Mouse (Mus musculus) liver, embryonic 11.5 days (tissue): ENCODE data around the gene Plcl2. TPM values are rescaled to one million over a fixed set of nuclear protein-coding genes. Genes with fewer than 3 reads are reported as not detected.
"Not testable (repeated sequence)": the region's sequence is repeated elsewhere in the genome, so short reads cannot be mapped to it uniquely, and the experiment has no call there.

ENCODE experiments used
- ATAC-seq: fragments of 200-750 bp; cut with Nextera tagmentation; replicated peaks from 2 replicates; pipeline ENCODE4 v1.8.0; 2017; ENCODE audit warnings: moderate number of reproducible peaks, mild to moderate bottlenecking, moderate TSS enrichment, moderate library complexity; ENCODE audit not compliant: low FRiP score
- DNase-seq: peaks from one replicate; pipeline ENCODE4 v3.0.0-alpha.2; 2017; ENCODE audit warnings: low spot score
- H3K27ac ChIP-seq: fragments of 300-500 bp; sonication (generic); 2 replicates; pipeline ENCODE4 v1.5.1; 2014; ENCODE audit warnings: mild to moderate bottlenecking, low read depth, low read length, control low read depth
- H3K27me3 ChIP-seq: fragments of 300-500 bp; sonication (generic); replicated peaks from 2 replicates; pipeline ENCODE4 v1.6.1; 2014; ENCODE audit warnings: low read length, mixed read lengths; ENCODE audit not compliant: control insufficient read depth, insufficient read depth
- H3K36me3 ChIP-seq: fragments of 300-500 bp; sonication (generic); 2 replicates; pipeline ENCODE4 v1.6.1; 2014; ENCODE audit warnings: mild to moderate bottlenecking, low read length, moderate library complexity, mixed read lengths; ENCODE audit not compliant: control insufficient read depth, insufficient read depth
- H3K4me1 ChIP-seq: fragments of 300-500 bp; sonication (generic); replicated peaks from 2 replicates; pipeline ENCODE4 v1.6.1; 2014; ENCODE audit warnings: low read length, mixed read lengths; ENCODE audit not compliant: control insufficient read depth, insufficient read depth
- H3K4me2 ChIP-seq: fragments of 300-500 bp; sonication (generic); 2 replicates; pipeline ENCODE4 v1.6.1; 2014; ENCODE audit warnings: mild to moderate bottlenecking, control low read depth, moderate library complexity
- H3K4me3 ChIP-seq: fragments of 300-500 bp; sonication (generic); 2 replicates; pipeline ENCODE4 v1.5.1; 2014; ENCODE audit warnings: low read depth, low read length, control low read depth
- H3K9ac ChIP-seq: fragments of 300-500 bp; sonication (generic); 2 replicates; pipeline ENCODE4 v1.6.1; 2014; ENCODE audit warnings: low read depth, low read length, control low read depth
- H3K9me3 ChIP-seq: fragments of 300-500 bp; sonication (generic); 2 replicates; pipeline ENCODE4 v1.6.1; 2016; ENCODE audit warnings: low read length, inconsistent platforms, mixed read lengths; ENCODE audit not compliant: control insufficient read depth
- WGBS: fragments of 180-500 bp; shearing (Covaris S2); extraction: QIAGEN DNeasy Blood & Tissue Kit; methylation state at CpG from one replicate; pipeline ENCODE4 v1.1.7; 2014; 5-methylcytosine and 5-hydroxymethylcytosine counted together
- polyA plus RNA-seq: library from polyadenylated mRNA; unstranded; fragments of >200 nt; fragmentation: Nextera tagmentation; extraction: Ambion mirVana; gene quantifications from 2 replicates; pipeline ENCODE4 v1.2.1, GENCODE M21; 2014

Plcl2 gene
- polyA plus RNA-seq, 1 experiment from 2014 or later = 3.4 TPM

DNA sequence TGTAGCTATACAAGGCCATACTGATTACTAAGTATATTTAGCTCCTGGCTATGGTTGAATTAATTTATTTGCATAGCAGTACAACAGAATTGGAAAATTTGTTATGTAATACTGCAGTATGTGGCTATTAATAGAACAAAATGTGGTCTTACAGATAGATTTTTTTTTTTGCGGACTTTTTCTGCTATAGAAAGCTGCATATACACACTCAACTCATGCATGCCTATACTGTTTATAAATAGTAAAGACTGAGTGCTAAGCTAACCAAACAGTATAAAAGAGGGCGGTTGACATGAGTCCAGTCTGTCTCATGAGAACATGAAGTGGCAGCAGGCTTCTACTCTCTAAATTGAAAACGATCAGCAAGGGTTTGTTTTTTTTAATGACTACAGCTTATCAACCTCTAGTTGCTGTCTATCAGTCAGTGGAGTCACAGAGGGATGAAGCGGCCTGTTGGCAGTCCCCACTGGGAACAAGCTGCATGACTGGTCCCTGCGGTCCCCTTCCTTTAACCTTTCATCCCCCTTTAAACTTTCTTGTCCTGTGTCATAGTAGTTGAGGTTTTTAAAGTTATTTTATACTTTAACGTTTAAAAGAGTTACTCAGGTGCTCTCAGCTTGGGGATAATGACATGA is 8.7 kb downstream of the Plcl2 start:
- Histone ChIP-seq H3K9ac (no peak overlapping the region), H3K27me3 (no peaks in the 10 kb centered on the region), H3K4me2 (no peak overlapping the region), H3K9me3 (no peaks in the 10 kb centered on the region), H3K4me3 (no peak overlapping the region), H3K4me1 (0 out of 2 replicates have a peak, but pooled peaks cover 2% of the 10 kb centered on the region), H3K36me3 (no peaks in the 10 kb centered on the region), H3K27ac (no peak overlapping the region)
- DNase-seq = no peak
- ATAC-seq = no peak
- 73% methylated on average over 6 of the region's 6 CpGs for WGBS

GRCm38 (mm10) chr17:50519588-50519987 is 10.4 kb downstream of the Plcl2 start:
- H3K4me3 ChIP-seq = no peak overlapping the region
- H3K27ac ChIP-seq = no peak overlapping the region
- H3K27me3 ChIP-seq = no peaks in the 10 kb centered on the region
- DNase-seq (no peak), ATAC-seq (no peak)
- H3K36me3 ChIP-seq = no peaks in the 10 kb centered on the region
- 86% methylated on average over 5 of the region's 5 CpGs for WGBS
- no peaks in the 10 kb centered on the region for H3K9me3 ChIP-seq
- H3K4me1 ChIP-seq = peaks cover 3% of the 10 kb centered on the region; the same call in 1 of the 2 replicates
- no peak overlapping the region for H3K9ac ChIP-seq
- no peak overlapping the region for H3K4me2 ChIP-seq

DNA sequence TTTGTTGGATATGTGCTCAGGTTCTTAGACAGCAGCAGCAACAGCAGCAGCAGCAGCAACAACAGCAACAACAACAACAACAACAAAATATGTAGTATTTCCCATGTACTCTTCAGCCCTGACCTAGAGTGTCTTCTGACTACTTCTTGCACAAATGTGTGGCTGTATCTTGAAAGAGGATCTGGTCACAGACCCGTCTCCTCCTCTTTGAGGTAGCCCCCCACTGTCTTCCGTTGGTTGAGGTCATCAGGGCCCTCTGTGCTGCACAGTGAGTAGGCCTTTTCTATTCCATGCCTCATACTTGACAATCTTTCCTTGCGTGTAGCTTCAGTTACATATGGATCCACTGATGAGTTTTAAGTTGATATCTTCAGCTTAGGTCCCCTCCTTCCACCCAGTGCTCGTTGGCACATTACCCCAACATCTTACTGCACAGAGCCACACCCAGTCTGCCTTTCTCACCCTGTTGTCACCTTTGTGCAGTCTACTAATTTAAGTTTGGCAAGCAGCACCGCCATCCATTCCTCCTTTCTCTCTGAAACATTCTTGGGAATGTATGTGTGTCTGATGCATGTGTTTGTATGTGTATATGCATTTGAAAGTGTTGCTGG is 13.4 kb downstream of the Plcl2 start:
- ATAC-seq (no peak), DNase-seq (no peak)
- Histone ChIP-seq H3K27me3 (no peaks in the 10 kb centered on the region), H3K9me3 (no peaks in the 10 kb centered on the region), H3K9ac (no peak overlapping the region), H3K4me3 (no peak overlapping the region), H3K4me2 (no peak overlapping the region), H3K27ac (no peak overlapping the region), H3K36me3 (no peaks in the 10 kb centered on the region), H3K4me1 (peaks cover 6% of the 10 kb centered on the region; the same call in 1 of the 2 replicates)
- 55% methylated on average over 5 of the region's 5 CpGs for WGBS

- H3K27ac ChIP-seq = no peak overlapping the region
- H3K4me1 ChIP-seq = peaks cover 6% of the 10 kb centered on the region; the same call in 1 of the 2 replicates
- no peaks in the 10 kb centered on the region for H3K36me3 ChIP-seq
- 70% methylated on average over 6 of the region's 6 CpGs for WGBS
- H3K4me3 ChIP-seq = no peak overlapping the region
- ATAC-seq (no peak), DNase-seq (no peak)
- H3K9ac ChIP-seq = no peak overlapping the region
- H3K4me2 ChIP-seq = no peak overlapping the region
- H3K9me3 ChIP-seq = no peaks in the 10 kb centered on the region
- no peaks in the 10 kb centered on the region for H3K27me3 ChIP-seq
Observed at GRCm38 (mm10) chr17:50524970-50525369, 15.8 kb downstream of the Plcl2 start.

GRCm38 (mm10) chr17:50525821-50526220 is 16.6 kb downstream of the Plcl2 start:
- peaks cover 6% of the 10 kb centered on the region; the same call in 1 of the 2 replicates for H3K4me1 ChIP-seq
- H3K27me3 ChIP-seq = no peaks in the 10 kb centered on the region
- DNase-seq (no peak), ATAC-seq (no peak)
- no peak overlapping the region for H3K4me2 ChIP-seq
- no peak overlapping the region for H3K9ac ChIP-seq
- no peaks in the 10 kb centered on the region for H3K9me3 ChIP-seq
- 70% methylated on average over 2 of the region's 2 CpGs for WGBS
- no peak overlapping the region for H3K27ac ChIP-seq
- no peaks in the 10 kb centered on the region for H3K36me3 ChIP-seq
- H3K4me3 ChIP-seq = no peak overlapping the region

GRCm38 (mm10) chr17:50530089-50530488 is 20.9 kb downstream of the Plcl2 start:
- no peak for ATAC-seq
- H3K4me1 ChIP-seq = no peaks in the 10 kb centered on the region; the same call in 1 of the 2 replicates
- DNase-seq = no peak
- H3K4me3 ChIP-seq = no peak overlapping the region
- H3K27me3 ChIP-seq = no peaks in the 10 kb centered on the region
- no peak overlapping the region for H3K4me2 ChIP-seq
- no peaks in the 10 kb centered on the region for H3K9me3 ChIP-seq
- no peak overlapping the region for H3K27ac ChIP-seq
- H3K36me3 ChIP-seq = no peaks in the 10 kb centered on the region
- WGBS = 75% methylated on average over 8 of the region's 8 CpGs
- no peak overlapping the region for H3K9ac ChIP-seq

GRCm38 (mm10) chr17:50534889-50535288 is 25.7 kb downstream of the Plcl2 start:
- not testable (repeated sequence) for DNase-seq, ATAC-seq, H3K27ac ChIP-seq, H3K4me2 ChIP-seq, H3K36me3 ChIP-seq, H3K4me1 ChIP-seq, H3K4me3 ChIP-seq, H3K9ac ChIP-seq, H3K27me3 ChIP-seq, H3K9me3 ChIP-seq
- 79% methylated on average over 2 of the region's 2 CpGs for WGBS

GRCm38 (mm10) chr17:50536409-50537194 is 27.4 kb downstream of the Plcl2 start:
- WGBS = 85% methylated on average over 4 of the region's 4 CpGs

More at GRCm38 (mm10) chr17:50536409-50537194, 27.4 kb downstream of the Plcl2 start:
- Histone ChIP-seq H3K27me3 (no peaks in the 10 kb centered on the region), H3K4me3 (no peak overlapping the region), H3K36me3 (no peaks in the 10 kb centered on the region), H3K27ac (no peak overlapping the region), H3K4me1 (no peaks in the 10 kb centered on the region), H3K4me2 (no peak overlapping the region), H3K9me3 (no peaks in the 10 kb centered on the region), H3K9ac (no peak overlapping the region)
- DNase-seq (no peak), ATAC-seq (no peak)
